Mouse (Mus musculus) embryonic facial prominence, embryonic 13.5 days (tissue): Measurements from ENCODE around the gene Tbc1d5. TPM values are rescaled to one million over a fixed set of nuclear protein-coding genes. Genes with fewer than 3 reads are reported as not detected.

Source experiments
- ATAC-seq: fragments of 200-750 bp; cut with Nextera tagmentation; 2 replicates; pipeline ENCODE4 v1.8.0; 2017; ENCODE audit warnings: low read depth; ENCODE audit not compliant: insufficient number of reproducible peaks, insufficient read depth, low FRiP score, low TSS enrichment
- H3K27ac ChIP-seq: fragments of 300-500 bp; sonication (generic); 2 replicates; pipeline ENCODE4 v1.5.1; 2015; ENCODE audit warnings: moderate library complexity, mild to moderate bottlenecking, inconsistent platforms
- H3K27me3 ChIP-seq: fragments of 300-500 bp; sonication (generic); 2 replicates; pipeline ENCODE4 v1.6.1; 2015; ENCODE audit warnings: mild to moderate bottlenecking, inconsistent platforms
- H3K36me3 ChIP-seq: fragments of 300-500 bp; sonication (generic); 2 replicates; pipeline ENCODE4 v1.6.1; 2015; ENCODE audit warnings: mild to moderate bottlenecking, inconsistent platforms
- H3K4me1 ChIP-seq: fragments of 300-500 bp; sonication (generic); 2 replicates; pipeline ENCODE4 v1.6.1; 2015; ENCODE audit warnings: inconsistent platforms
- H3K4me2 ChIP-seq: fragments of 300-500 bp; sonication (generic); 2 replicates; pipeline ENCODE4 v1.6.1; 2015; ENCODE audit warnings: moderate library complexity, mild to moderate bottlenecking, inconsistent platforms
- H3K4me3 ChIP-seq: fragments of 300-500 bp; sonication (generic); 2 replicates; pipeline ENCODE4 v1.5.1; 2015; ENCODE audit warnings: mild to moderate bottlenecking, inconsistent platforms
- H3K9ac ChIP-seq: fragments of 300-500 bp; sonication (generic); 2 replicates; pipeline ENCODE4 v1.6.1; 2015; ENCODE audit warnings: mild to moderate bottlenecking, inconsistent platforms
- H3K9me3 ChIP-seq: fragments of 300-500 bp; sonication (generic); 2 replicates; pipeline ENCODE4 v1.6.1; 2016; ENCODE audit warnings: inconsistent platforms
- WGBS: fragments of 180-500 bp; shearing (Covaris S2); methylation state at CpG from one replicate; pipeline ENCODE4 v1.1.7; 2015; ENCODE audit warnings: mixed read lengths; 5-methylcytosine and 5-hydroxymethylcytosine counted together
- polyA plus RNA-seq: library from polyadenylated mRNA; unstranded; fragments of >200 nt; fragmentation: Nextera tagmentation; extraction: Ambion mirVana; gene quantifications from 2 replicates; pipeline ENCODE4 v1.2.1, GENCODE M21; 2015

Tbc1d5 gene
- 11.8 and 13.4 TPM in 2 replicates for polyA plus RNA-seq

DNA sequence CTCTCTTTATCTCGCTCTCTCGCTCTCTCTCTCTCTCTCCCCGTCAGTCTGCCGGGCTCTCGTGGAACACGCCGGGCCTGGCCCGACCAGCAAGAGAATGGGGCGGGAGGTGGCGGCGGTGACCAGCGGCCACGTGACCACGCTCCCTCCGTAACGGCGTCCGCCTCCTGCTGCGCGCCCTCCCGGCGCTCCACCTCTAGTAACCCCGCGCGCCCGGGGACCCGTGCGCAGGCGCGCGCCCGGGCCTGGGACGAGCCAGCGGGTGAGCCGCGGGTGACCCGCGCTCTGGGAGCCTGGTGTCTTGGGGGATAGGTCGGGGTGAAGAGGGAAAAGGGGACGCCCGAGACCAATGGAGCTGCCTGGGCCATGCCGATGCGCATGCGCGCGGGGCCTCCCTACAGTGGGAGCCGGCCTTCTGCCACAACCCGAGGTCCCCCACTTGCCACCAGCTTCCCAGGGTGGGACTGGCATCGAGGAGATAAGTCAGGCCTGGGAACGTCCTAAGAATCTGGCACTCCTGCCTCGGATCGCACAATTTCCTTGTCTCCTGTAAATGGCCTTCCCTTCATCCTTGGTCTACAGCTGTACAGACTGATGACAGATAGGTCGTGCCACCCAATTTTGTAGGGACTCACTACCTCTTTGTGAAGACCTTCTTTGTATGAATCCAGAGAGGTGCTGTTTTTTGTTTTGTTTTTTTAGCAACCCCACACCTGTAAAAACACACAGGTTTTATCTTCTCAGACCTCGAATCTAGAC lies at the start of gene Tbc1d5:
TSS of gene Tbc1d5 (minus strand) at position 158 of the 759 bp plus-strand sequence.
- H3K4me1 ChIP-seq = peaks cover 9% of the 10 kb centered on the region
- no peaks in the 10 kb centered on the region for H3K27me3 ChIP-seq
- H3K9ac ChIP-seq = peak within 1 kb of the TSS; percentile 97
- 2% methylated on average over 54 of the region's 54 CpGs for WGBS
- peak within 1 kb of the TSS; percentile 74 for H3K4me3 ChIP-seq
- H3K4me2 ChIP-seq = peak within 1 kb of the TSS; percentile 70
- no peaks in the 10 kb centered on the region for H3K9me3 ChIP-seq
- H3K36me3 ChIP-seq = no peaks in the 10 kb centered on the region
- peak within 1 kb of the TSS; percentile 98 for H3K27ac ChIP-seq
- ATAC-seq = peak; percentile 93

DNA sequence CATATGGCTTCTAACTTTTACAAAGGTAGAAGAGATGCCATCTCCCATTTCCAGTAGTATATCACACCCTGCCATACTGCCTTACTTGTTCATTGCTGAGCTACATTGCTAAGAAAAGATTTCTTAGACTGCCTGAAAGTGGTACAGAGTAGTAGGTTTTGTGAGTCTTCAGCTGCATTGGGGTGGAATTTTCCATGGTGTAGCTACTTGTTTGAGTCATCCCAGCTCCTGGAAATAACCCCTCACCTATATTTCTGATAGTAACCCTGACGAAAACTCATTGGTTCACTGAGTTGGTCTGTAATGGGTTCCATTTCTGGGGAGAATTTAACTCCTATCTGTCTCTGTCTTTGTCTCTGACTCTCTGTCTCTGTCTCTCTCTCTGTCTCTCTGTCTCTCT lies 46.9 kb upstream of the Tbc1d5 start:
- 77% methylated on average over 1 of the region's 1 CpGs for WGBS
- no peak overlapping the region for H3K4me3 ChIP-seq
- H3K4me1 ChIP-seq = no peaks in the 10 kb centered on the region
- no peak overlapping the region for H3K9ac ChIP-seq
- no peak for ATAC-seq
- no peak overlapping the region for H3K4me2 ChIP-seq
- no peaks in the 10 kb centered on the region for H3K9me3 ChIP-seq
- no peaks in the 10 kb centered on the region for H3K27me3 ChIP-seq
- no peaks in the 10 kb centered on the region for H3K36me3 ChIP-seq
- H3K27ac ChIP-seq = no peak overlapping the region

DNA sequence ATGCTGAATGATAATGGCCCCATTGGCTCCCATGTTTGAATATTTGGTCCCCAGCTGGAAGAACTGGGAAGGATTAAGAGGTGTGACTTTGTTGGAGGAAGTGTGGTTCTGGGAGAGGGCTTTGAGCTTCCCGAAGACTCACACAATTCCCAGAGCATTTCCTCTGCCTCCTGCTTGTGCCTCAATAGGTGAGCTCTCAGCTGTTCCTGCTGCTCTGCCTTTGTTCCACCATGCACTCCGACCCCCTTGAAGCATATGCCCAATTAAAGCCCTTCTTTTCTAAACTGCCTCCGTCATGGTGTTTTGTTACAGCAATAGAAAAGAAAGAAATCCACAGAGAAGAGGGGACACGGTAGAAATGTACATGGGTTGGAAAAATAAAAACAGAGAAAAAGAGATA lies 44.0 kb upstream of the Tbc1d5 start:
- Histone ChIP-seq H3K4me3 (no peak overlapping the region), H3K36me3 (no peaks in the 10 kb centered on the region), H3K4me2 (no peak overlapping the region), H3K27ac (no peak overlapping the region), H3K27me3 (no peaks in the 10 kb centered on the region), H3K4me1 (no peaks in the 10 kb centered on the region), H3K9me3 (no peaks in the 10 kb centered on the region), H3K9ac (no peak overlapping the region)
- ATAC-seq = no peak
- WGBS = 24% methylated on average over 4 of the region's 4 CpGs

DNA sequence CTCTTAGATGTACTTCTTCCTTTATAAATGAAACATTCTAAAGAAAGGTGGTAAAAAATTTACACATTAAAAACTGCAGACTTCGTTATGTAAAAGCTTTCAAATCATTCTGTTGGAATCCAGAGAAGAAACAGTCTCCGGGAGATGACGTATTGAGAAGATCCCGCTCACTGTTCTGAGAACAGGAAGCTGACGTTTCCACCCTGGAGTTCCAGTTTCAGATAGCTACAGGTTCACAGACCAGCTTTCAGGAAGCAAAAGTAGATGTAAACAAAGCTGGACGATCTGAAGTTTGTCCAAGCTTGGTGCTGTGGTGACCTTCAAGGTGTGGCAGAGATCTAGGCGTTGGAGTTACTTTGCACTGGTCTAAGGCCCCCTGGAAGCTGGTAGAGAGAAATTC lies 41.9 kb upstream of the Tbc1d5 start:
- Histone ChIP-seq H3K27me3 (no peaks in the 10 kb centered on the region), H3K27ac (no peak overlapping the region), H3K9ac (no peak overlapping the region), H3K4me3 (no peak overlapping the region), H3K9me3 (no peaks in the 10 kb centered on the region), H3K36me3 (no peaks in the 10 kb centered on the region), H3K4me2 (no peak overlapping the region), H3K4me1 (no peaks in the 10 kb centered on the region)
- WGBS = 80% methylated on average over 7 of the region's 7 CpGs
- no peak for ATAC-seq

- Histone ChIP-seq H3K9ac (no peak overlapping the region), H3K9me3 (no peaks in the 10 kb centered on the region), H3K4me2 (no peak overlapping the region), H3K4me3 (no peak overlapping the region), H3K36me3 (no peaks in the 10 kb centered on the region), H3K4me1 (no peaks in the 10 kb centered on the region), H3K27me3 (no peaks in the 10 kb centered on the region), H3K27ac (no peak overlapping the region)
- ATAC-seq = no peak
- 90% methylated on average over 3 of the region's 3 CpGs for WGBS
Measured at GRCm38 (mm10) chr17:51219897-51220296, 40.7 kb upstream of the Tbc1d5 start.

- Histone ChIP-seq H3K9me3 (no peaks in the 10 kb centered on the region), H3K4me3 (no peak overlapping the region), H3K4me1 (no peaks in the 10 kb centered on the region), H3K4me2 (no peak overlapping the region), H3K36me3 (no peaks in the 10 kb centered on the region), H3K27me3 (no peaks in the 10 kb centered on the region), H3K27ac (no peak overlapping the region), H3K9ac (no peak overlapping the region)
- ATAC-seq = no peak
- 89% methylated on average over 6 of the region's 6 CpGs for WGBS
Measured at GRCm38 (mm10) chr17:51216426-51216825, 37.3 kb upstream of the Tbc1d5 start.

GRCm38 (mm10) chr17:51209565-51209964 lies 30.4 kb upstream of the Tbc1d5 start:
- no peaks in the 10 kb centered on the region for H3K9me3 ChIP-seq
- H3K4me2 ChIP-seq = no peak overlapping the region
- H3K36me3 ChIP-seq = no peaks in the 10 kb centered on the region
- no peak overlapping the region for H3K9ac ChIP-seq
- no peaks in the 10 kb centered on the region for H3K27me3 ChIP-seq
- no peaks in the 10 kb centered on the region for H3K4me1 ChIP-seq
- no peak overlapping the region for H3K4me3 ChIP-seq
- ATAC-seq = no peak
- no peak overlapping the region for H3K27ac ChIP-seq
- WGBS = 85% methylated on average over 2 of the region's 2 CpGs

GRCm38 (mm10) chr17:51204643-51205042 lies 25.5 kb upstream of the Tbc1d5 start:
- H3K9me3 ChIP-seq = no peaks in the 10 kb centered on the region
- no peak overlapping the region for H3K27ac ChIP-seq
- no peak overlapping the region for H3K4me2 ChIP-seq
- no peak overlapping the region for H3K4me3 ChIP-seq
- H3K4me1 ChIP-seq = no peaks in the 10 kb centered on the region
- H3K9ac ChIP-seq = no peak overlapping the region
- no peaks in the 10 kb centered on the region for H3K36me3 ChIP-seq
- H3K27me3 ChIP-seq = no peaks in the 10 kb centered on the region
- WGBS = 89% methylated on average over 2 of the region's 2 CpGs
- no peak for ATAC-seq

DNA sequence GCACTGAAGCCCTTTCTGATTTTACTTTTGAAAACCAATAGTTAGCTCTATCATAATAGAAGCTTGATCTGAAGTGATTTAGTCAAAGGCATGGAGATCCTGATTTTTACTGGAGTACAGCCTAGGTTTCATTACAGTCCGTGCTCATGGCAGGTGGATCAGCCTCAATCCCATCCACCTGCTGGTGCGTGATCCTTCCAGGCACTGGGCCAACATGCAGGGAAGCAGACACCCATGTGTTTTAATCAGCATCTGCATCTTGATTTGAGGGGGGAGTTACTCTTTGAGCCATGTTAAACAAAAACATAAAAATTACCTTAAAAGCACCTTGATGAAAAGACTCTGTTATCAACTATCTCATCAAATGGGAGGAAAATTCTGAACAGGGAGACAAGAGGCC lies 16.4 kb upstream of the Tbc1d5 start:
- no peak overlapping the region for H3K9ac ChIP-seq
- no peaks in the 10 kb centered on the region for H3K27me3 ChIP-seq
- no peaks in the 10 kb centered on the region for H3K36me3 ChIP-seq
- H3K27ac ChIP-seq = no peak overlapping the region
- H3K4me2 ChIP-seq = no peak overlapping the region
- no peak for ATAC-seq
- H3K4me3 ChIP-seq = no peak overlapping the region
- no peaks in the 10 kb centered on the region for H3K4me1 ChIP-seq
- 81% methylated on average over 2 of the region's 2 CpGs for WGBS
- H3K9me3 ChIP-seq = no peaks in the 10 kb centered on the region

- 74% methylated on average over 2 of the region's 2 CpGs for WGBS
- Histone ChIP-seq H3K4me1 (no peaks in the 10 kb centered on the region), H3K4me2 (no peak overlapping the region), H3K27me3 (no peaks in the 10 kb centered on the region), H3K4me3 (no peak overlapping the region), H3K36me3 (no peaks in the 10 kb centered on the region), H3K9ac (no peak overlapping the region), H3K27ac (no peak overlapping the region), H3K9me3 (no peaks in the 10 kb centered on the region)
- ATAC-seq = no peak
Measured at GRCm38 (mm10) chr17:51194787-51195186, 15.6 kb upstream of the Tbc1d5 start.

GRCm38 (mm10) chr17:51191381-51191780 lies 12.2 kb upstream of the Tbc1d5 start:
- H3K36me3 ChIP-seq = no peaks in the 10 kb centered on the region
- no peaks in the 10 kb centered on the region for H3K27me3 ChIP-seq
- H3K9ac ChIP-seq = no peak overlapping the region
- no peak overlapping the region for H3K4me3 ChIP-seq
- ATAC-seq = no peak
- H3K9me3 ChIP-seq = no peaks in the 10 kb centered on the region
- H3K27ac ChIP-seq = no peak overlapping the region
- no peak overlapping the region for H3K4me2 ChIP-seq
- H3K4me1 ChIP-seq = no peaks in the 10 kb centered on the region
- WGBS = 90% methylated on average over 1 of the region's 1 CpGs

DNA sequence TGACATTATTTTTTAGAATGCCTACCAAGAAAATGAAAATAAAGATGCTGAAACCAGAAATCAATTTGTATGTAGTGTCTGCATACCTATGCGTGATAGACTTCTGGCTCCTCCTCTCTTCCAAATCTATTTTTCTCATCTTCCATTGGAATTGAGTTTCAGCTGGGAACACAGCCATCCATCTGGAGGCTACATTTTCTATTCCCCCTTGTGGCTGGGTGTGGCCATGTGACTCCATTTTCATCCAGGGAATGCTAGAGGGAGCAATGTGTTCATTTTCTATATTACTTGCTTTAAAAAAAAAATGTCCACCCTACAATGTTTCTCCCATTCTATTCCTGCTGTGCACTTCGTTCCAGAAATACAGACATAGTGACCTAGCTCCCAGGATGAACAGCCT lies 3.6 kb upstream of the Tbc1d5 start:
- 84% methylated on average over 2 of the region's 2 CpGs for WGBS

More for the DNA sequence above, 3.6 kb upstream of the Tbc1d5 start:
- no peak for ATAC-seq
- Histone ChIP-seq H3K27ac (no peak overlapping the region), H3K9ac (no peak overlapping the region), H3K4me3 (no peak overlapping the region), H3K36me3 (no peaks in the 10 kb centered on the region), H3K4me1 (peaks cover 6% of the 10 kb centered on the region), H3K4me2 (no peak overlapping the region), H3K9me3 (no peaks in the 10 kb centered on the region), H3K27me3 (no peaks in the 10 kb centered on the region)
